Mouse (Mus musculus) B cell, adult 2 months (primary cell): ENCODE results near the gene Plekha6.

Source experiments
- DNase-seq, 2 experiments: peaks; one replicate each; pipeline ENCODE4 v3.0.0; 2022

Gene Plekha6

GRCm38 (mm10) chr1:133146014-133147009 lies 17.7 kb upstream of the Plekha6 start:
- peak; percentile 76 for DNase-seq

GRCm38 (mm10) chr1:133147324-133147723 lies 16.7 kb upstream of the Plekha6 start:
- no peak for DNase-seq

GRCm38 (mm10) chr1:133148122-133148521 lies 15.9 kb upstream of the Plekha6 start:
- no peak for DNase-seq

- DNase-seq = no peak
Measured at GRCm38 (mm10) chr1:133150556-133150955, 13.5 kb upstream of the Plekha6 start.

- no peak for DNase-seq
Measured at GRCm38 (mm10) chr1:133152213-133152612, 11.8 kb upstream of the Plekha6 start.

- DNase-seq = no peak
Measured at GRCm38 (mm10) chr1:133155270-133155669, 8.7 kb upstream of the Plekha6 start.

GRCm38 (mm10) chr1:133159128-133159564 lies 4.9 kb upstream of the Plekha6 start:
- DNase-seq = peak; percentile 60 to 66

GRCm38 (mm10) chr1:133161559-133161958 lies 2.5 kb upstream of the Plekha6 start:
- no peak for DNase-seq

GRCm38 (mm10) chr1:133162046-133162445 lies 2.0 kb upstream of the Plekha6 start:
- no peak for DNase-seq

- no peak for DNase-seq
Measured at GRCm38 (mm10) chr1:133162981-133163380, 1.0 kb upstream of the Plekha6 start.

- peak; percentile 23 to 32 for DNase-seq
Measured at GRCm38 (mm10) chr1:133164591-133165011, 591 bp downstream of the Plekha6 start.

GRCm38 (mm10) chr1:133165111-133165510 lies 1.1 kb downstream of the Plekha6 start:
- peak; percentile 28 to 33 for DNase-seq

- peak in 1 of 2 experiments; percentile 26 for DNase-seq
Measured at GRCm38 (mm10) chr1:133168318-133169060, 4.5 kb downstream of the Plekha6 start.

- DNase-seq = no peak
Measured at GRCm38 (mm10) chr1:133170196-133170595, 6.2 kb downstream of the Plekha6 start.

- no peak for DNase-seq
Measured at GRCm38 (mm10) chr1:133171357-133171756, 7.3 kb downstream of the Plekha6 start.

- DNase-seq = no peak
Measured at GRCm38 (mm10) chr1:133175150-133175549, 11.1 kb downstream of the Plekha6 start.

GRCm38 (mm10) chr1:133177480-133178172 lies 13.6 kb downstream of the Plekha6 start:
- DNase-seq = peak; percentile 63 to 69

GRCm38 (mm10) chr1:133178732-133179440 lies 14.9 kb downstream of the Plekha6 start:
- no peak for DNase-seq

GRCm38 (mm10) chr1:133181072-133182015 lies 17.3 kb downstream of the Plekha6 start:
- DNase-seq = peak; percentile 70 to 72

GRCm38 (mm10) chr1:133182016-133182705 lies 18.2 kb downstream of the Plekha6 start:
- peak; percentile 22 to 27 for DNase-seq
